Mouse (Mus musculus): ENCODE data around the gene Gm45062.

DNA sequence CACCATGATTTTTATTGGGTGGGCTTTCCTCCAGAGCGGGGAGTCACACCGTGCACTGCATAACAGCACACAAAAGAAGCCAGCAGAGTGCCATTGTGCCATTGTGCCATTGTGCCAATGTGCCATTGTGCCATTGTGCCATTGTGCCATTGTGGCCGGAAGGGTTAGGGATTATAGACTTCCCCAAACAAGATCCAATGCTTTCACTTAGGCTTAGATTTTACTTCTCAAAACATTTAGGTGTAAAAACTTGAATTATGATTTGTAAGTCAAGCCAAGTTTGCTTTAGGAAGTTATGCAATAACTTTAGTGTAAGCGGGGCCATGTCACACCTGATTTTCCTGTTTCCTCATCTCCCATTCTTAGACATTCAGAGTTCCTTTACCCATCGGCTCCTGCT lies 156.6 kb downstream of the Gm45062 start:
- TF ChIP-seq CTCF (IDR thresholded peaks at IDR 0.05; ENCODE audit: extremely low read depth, insufficient read depth, insufficient read length, insufficient replicate concordance) (no peak), POLR2A (IDR thresholded peaks at IDR 0.05; ENCODE audit: low read depth, low read length) (no peak)

Data from spleen, adult 2 months (tissue).